Mouse (Mus musculus): Measurements from ENCODE around the gene Zswim3.

- TF ChIP-seq CTCF (IDR thresholded peaks at IDR 0.05; ENCODE audit: extremely low read depth, insufficient read depth, low read length): no peak
- TF ChIP-seq POLR2A (IDR thresholded peaks at IDR 0.05; ENCODE audit: extremely low read depth, insufficient read depth, low read length): no peak
These were observed 20.0 kb upstream of the Zswim3 start for GRCm38 (mm10) chr2:164784869-164785420.

Data from cortical plate, adult 2 months (tissue).